Mouse (Mus musculus) CD4-positive, CD25-positive, alpha-beta regulatory T cell, adult 4 months (primary cell): Measurements from ENCODE around the gene Olfr1441. TPM values are rescaled to one million over a fixed set of nuclear protein-coding genes. Genes with fewer than 3 reads are reported as not detected.

ENCODE experiments used
- ATAC-seq: one replicate; pipeline ENCODE4 v1.8.0; 2017
- polyA plus RNA-seq, 2 experiments: library from polyadenylated mRNA; unstranded; fragments of 100-300 nt; shearing (Covaris generic); gene quantifications; one replicate each; pipeline ENCODE4 v1.2.1; 2017

Gene Olfr1441
- polyA plus RNA-seq, result not detected

- no peak for ATAC-seq
These were observed at the start of gene Olfr1441 for GRCm38 (mm10) chr19:12417361-12417760. Gene Olfr1441 (plus strand): TSS chr19:12417433.

DNA sequence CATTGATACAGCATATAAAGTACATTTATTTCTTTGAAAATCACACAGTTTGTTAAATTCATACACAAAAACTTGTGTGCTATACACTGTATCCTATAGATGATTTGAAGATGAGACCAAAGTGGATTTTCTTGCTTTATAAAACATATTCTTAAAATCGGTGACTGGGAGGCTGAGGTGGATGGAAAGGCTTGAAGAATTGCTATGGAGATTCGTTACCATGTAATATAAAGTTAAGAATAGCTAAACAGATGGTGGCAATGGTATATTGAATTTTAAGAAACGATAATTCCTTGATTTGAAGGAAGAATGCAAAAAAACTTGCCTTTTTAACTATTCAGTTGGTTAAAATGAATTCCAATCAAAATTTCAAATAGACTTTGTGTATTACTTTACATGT, 44.2 kb upstream of the Olfr1441 start:
- no peak for ATAC-seq

DNA sequence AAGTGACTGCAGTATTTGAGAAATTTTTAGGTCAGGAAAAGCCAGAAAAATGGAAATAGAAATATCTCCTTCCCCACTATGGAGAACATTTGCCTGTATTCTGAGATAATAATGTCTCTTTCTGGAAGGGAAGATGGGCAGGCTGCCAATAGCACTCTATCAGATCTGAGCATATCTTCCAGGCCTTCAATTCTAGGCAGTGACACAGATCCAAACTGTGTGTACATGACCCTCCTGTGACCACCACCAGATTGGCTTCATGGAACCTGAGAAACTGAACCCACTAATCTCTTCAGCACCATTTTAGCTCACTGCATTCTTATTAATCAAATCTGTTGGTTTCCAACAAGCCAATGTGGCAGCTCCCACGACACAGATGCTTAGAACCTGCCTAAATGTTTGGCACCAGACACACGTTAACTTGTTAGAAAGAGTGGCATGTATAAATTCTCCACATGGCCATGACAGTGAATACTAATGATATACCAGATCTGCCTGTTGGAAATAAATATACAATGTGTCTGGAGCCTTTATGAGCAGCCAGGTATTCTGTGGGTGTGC, 42.7 kb upstream of the Olfr1441 start:
- no peak for ATAC-seq

DNA sequence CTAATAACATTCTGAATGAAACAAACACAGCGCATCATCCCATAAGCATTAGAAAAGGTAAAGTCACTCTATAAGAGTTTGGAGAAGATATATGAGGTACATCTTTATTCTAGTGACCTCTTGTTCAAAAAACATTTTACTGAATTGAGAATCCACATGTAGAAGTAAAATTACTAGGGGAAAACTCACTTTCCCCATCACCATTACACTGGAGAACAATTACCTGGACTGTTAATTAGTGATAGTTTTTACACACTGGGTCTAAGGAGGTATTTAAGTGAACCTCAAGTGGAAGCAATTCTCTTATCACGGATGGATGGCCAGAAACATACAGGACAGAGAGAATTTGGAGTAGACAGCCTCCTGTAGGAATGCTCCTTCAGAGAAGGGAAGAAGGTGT, 30.3 kb upstream of the Olfr1441 start, which contains the start of gene Olfr1440:
Gene Olfr1440, plus strand, starts transcription at position 301 of the 400 bp plus-strand sequence.
- ATAC-seq, result no peak

DNA sequence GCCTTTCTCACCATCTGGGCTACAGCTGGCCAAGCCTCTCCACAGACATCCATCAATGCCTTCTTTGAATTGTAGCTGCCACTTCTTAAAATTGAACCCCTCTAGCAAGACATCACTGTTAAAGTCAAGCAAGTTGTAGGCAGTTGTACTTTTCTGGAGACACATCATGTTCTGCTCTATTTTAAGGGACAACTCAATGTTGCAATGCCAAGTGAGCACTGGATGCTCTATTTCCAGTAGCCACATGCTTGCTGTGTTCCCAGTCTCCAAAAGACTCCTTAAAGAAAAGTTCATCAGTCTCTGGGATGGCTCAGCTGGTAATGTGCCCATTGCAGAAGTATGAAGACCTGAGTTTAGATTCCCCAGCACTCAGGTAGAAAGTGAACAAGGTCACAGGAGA, 3.5 kb upstream of the Olfr1441 start:
- ATAC-seq, result no peak

DNA sequence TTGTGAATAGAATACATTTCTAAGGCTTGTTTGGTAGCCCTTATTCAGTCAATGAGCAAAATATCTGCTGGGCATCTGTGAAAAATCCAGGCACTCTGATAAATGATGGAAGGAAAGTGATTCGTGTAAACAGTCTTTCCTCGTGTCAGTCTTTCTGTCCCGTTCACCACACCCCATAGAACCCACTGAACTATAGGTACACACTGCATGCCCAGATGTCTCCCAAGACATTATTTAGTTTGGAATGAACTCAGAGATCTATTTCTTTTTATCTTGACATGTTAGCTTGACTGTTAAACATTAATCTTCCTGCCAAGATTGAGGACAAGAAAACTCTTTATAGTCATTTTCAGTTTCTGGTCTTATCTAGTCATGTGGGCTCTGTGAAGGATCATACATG, 1.1 kb downstream of the Olfr1441 start:
- ATAC-seq, result no peak

- ATAC-seq, result no peak
These were observed 3.3 kb downstream of the Olfr1441 start for GRCm38 (mm10) chr19:12420555-12420954.

DNA sequence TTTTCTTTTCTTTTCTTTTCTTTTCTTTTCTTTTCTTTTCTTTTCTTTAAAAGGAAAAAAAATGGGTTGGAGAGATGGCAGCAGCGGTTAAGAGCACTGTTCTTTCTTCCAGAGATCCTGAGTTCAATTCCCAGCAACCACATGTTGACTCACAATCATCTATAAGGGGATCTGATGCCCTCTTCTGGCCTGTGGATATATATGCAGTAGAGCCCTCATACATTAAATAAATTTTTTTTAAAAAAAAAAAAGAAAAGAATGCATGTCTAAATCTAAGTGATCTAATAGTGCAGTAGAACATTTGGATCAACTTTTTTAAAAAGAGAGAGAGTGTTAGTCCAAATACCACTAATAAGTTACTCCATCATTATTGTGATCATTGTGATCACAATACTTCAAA, 4.4 kb downstream of the Olfr1441 start:
- ATAC-seq, result no peak

DNA sequence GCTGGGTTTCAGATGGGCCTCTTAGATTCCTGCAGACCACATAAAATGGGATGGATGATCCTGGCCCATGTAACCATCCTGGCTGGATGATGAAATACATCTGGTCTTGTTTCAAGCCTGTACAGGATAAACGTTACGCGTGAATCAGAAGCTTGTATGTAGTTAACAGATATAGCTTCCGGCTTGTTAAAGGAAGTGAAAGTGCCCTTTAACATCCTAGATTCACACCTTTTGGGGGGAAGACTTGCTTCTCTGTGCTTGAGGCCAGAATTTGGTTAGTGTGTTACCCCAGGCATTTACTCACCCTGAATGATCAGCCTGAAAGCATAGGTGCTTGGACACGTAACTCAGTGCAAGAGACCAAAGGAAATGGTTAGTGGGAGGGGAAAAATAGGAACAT, 9.9 kb downstream of the Olfr1441 start:
- no peak for ATAC-seq

DNA sequence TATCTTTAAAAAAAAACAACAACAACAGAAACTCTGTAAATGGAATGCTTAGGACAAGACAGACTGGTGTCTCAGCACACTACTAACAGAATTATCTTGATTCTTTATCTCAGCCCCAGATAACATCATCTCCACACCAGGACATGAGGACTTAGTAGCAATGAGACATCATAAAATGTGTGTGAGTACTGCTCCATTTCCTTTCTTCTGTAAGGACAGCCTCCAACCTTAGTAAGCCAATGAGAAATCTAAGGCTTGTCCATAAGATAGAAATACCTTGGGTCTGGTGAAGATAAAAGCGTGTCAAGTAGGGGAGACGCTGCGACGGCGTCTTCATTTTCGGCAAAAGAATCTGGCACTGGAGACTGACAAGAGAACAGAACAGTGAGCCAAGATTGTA, 10.4 kb downstream of the Olfr1441 start, which contains the start of gene Pfpl:
Gene Pfpl, plus strand, starts transcription at position 301 of the 400 bp plus-strand sequence.
- no peak for ATAC-seq

DNA sequence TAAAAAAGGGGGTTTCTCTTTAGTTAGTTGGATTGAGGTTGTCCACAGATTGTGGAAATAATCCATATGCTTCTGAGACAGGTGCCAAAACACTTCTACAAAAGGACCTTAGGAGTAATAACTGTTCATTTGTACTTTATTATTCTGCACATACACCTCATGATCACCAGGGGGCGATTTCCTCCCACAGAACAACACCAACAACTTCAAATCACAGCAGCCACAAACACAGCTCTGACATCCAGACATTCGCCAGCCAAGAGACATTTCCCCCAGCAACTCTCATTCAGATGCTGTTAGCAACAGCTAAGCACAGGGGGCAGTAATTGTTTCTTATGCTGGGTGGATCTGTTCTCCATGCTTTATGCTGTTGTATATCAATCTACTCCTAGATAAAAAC, 15.8 kb downstream of the Olfr1441 start:
- no peak for ATAC-seq

- ATAC-seq, result no peak
These were observed 17.8 kb downstream of the Olfr1441 start for GRCm38 (mm10) chr19:12435011-12435416.

- ATAC-seq, result no peak
These were observed 18.7 kb downstream of the Olfr1441 start for GRCm38 (mm10) chr19:12435750-12436524.

- ATAC-seq, result no peak
These were observed 22.3 kb downstream of the Olfr1441 start for GRCm38 (mm10) chr19:12439581-12439980.

DNA sequence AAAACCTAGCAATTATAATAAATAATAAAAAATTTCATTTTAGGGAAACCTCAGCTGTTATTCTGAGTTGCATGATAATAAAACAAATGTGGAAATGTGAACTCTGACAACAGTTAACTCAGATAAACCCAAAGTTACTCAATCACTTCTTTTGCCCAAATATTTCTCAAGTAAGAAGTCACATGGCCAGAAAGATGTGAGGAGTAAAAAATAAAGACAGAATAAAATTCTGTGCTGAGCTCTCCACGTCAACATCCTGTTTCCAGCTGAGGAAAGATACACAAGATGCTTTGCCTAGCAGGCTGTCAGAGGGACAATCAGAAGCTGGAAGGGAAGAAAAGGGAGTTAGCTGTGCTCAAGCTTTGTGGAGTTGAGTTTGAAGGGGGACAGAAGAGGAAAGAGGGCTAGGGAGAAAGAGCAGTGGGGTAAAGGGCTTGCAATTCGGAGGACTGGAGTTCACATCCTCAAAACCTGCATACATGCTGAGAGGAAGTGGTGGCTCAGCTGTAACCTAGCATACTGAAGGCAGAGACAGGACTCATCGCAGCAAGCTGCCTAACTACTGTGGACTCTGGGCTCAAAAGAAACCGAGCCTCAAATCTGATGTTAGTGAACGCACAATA, 23.0 kb downstream of the Olfr1441 start:
- ATAC-seq, result no peak

DNA sequence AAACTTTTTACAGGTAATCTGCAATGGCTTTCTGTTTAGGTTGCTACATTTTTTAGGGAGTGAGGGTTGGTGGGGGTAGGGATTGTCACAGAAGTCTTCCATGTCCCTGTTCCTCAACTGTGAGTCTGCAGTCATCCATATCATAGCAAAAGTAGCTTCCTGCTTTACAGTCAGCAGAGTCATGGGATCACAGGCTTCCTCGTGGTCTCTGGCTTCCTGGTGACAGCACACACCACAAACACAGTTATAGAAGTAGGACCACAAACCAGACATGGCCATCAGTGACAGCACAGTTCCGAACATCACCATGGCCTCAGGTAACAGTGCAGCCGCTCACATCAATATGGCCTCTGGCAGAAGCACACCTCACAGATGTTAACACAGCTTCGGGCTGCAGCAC, 25.3 kb downstream of the Olfr1441 start:
- ATAC-seq, result no peak

DNA sequence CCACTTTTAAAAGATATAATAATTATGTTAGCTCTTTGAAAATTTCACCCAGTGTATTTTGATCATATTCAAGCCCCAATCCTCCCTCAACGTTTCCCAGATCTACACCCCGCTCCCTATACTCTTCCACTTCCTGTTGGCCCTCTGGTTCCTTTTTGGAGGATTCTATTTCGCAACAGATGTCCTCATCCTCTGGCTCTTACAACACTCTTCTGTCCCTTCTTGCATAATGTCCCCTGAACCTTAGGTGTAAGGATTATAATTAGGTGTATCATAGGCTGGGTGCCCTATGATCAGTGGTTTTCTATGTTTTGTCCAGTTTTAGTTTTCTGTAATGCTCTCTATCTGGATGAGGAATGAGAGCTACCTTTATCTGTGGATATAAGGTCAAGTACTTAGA, 27.8 kb downstream of the Olfr1441 start:
- no peak for ATAC-seq

GRCm38 (mm10) chr19:12457401-12458066, 40.3 kb downstream of the Olfr1441 start:
- ATAC-seq, result no peak

DNA sequence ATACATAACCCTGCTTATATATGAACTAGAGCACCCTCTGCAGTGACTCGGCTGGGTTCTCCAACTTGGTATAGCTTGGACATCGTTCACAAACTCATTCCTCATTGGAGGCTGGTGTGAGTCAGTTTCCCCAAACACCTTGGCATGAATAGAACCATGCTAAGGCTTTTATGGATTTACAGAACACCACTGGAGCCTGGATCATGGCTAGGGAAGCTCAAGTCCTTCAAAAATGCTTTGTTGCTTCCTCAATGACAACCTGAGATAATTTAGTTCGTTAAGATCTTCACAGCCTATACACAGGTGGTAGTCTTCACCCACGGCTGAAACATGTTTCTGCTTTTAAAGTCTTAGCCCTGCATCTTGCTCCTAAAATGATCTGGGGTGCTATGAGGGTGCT, 42.3 kb downstream of the Olfr1441 start:
- ATAC-seq, result no peak

GRCm38 (mm10) chr19:12460282-12461249, 43.3 kb downstream of the Olfr1441 start, which contains the start of gene Mpeg1:
Gene Mpeg1 (plus strand): TSS chr19:12460779.
- no peak for ATAC-seq

DNA sequence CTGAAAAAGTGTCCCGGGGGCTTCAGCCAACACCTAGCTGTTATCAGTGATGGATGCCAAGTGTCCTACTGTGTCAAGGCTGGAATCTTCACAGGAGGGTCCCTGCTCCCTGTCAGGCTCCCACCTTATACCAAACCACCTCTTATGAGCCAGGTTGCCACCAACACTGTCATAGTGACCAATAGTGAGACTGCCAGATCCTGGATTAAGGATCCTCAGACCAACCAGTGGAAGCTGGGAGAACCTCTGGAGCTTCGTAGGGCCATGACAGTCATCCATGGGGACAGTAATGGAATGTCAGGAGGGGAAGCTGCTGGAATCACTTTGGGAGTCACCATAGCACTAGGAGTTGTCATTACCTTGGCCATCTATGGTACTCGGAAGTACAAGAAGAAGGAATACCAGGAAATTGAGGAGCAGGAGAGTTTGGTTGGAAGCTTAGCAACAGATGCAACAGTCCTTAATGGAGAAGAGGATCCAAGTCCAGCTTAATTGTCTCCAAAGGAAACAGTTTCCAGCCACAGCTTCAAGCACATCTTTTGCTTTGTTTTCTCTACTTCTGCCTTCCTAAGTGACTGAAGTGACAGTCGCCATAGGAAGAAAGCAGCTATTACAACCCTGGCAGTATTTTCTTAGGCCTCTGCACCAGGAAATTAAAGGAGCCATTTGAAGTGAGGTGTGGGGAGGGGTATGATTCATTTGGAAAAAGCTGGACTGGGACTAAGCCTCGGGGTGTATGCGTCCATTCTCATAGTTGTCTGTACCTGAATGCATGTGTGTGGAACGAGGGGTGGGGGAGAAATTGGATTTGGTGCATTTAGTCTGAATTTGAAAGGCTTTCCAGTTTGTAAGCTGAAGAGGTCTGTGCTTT, 45.9 kb downstream of the Olfr1441 start:
- ATAC-seq, result no peak
